Mouse (Mus musculus): Measurements from ENCODE around the gene Trio. TPM values are rescaled to one million over a fixed set of nuclear protein-coding genes. Genes with fewer than 3 reads are reported as not detected.

Gene Trio
- polyA plus RNA-seq, 1 experiment: 154 TPM

GRCm38 (mm10) chr15:27774481-27774880 is 251.2 kb downstream of the Trio start:
- Histone ChIP-seq H3K27ac (ENCODE audit: insufficient read depth, low read length) (no peak overlapping the region), H3K4me1 (ENCODE audit: control insufficient read depth, insufficient read depth, low read length) (peaks cover 23% of the 10 kb centered on the region), H3K4me3 (ENCODE audit: insufficient read depth, low read length) (no peak overlapping the region)
- no peak for TF ChIP-seq CTCF (IDR thresholded peaks at IDR 0.05; ENCODE audit: borderline replicate concordance, insufficient read depth, low read length)
- no peak for TF ChIP-seq POLR2A (IDR thresholded peaks at IDR 0.05; ENCODE audit: low read depth, low read length)

GRCm38 (mm10) chr15:27772125-27772627 is 253.5 kb downstream of the Trio start:
- no peak for TF ChIP-seq POLR2A (IDR thresholded peaks at IDR 0.05; ENCODE audit: low read depth, low read length)
- TF ChIP-seq CTCF (IDR thresholded peaks at IDR 0.05; ENCODE audit: borderline replicate concordance, insufficient read depth, low read length): no peak
- H3K27ac ChIP-seq (ENCODE audit: insufficient read depth, low read length): peak overlapping the region; percentile 68
- no peak overlapping the region for H3K4me3 ChIP-seq (ENCODE audit: insufficient read depth, low read length)
- peaks cover 13% of the 10 kb centered on the region for H3K4me1 ChIP-seq (ENCODE audit: control insufficient read depth, insufficient read depth, low read length)

- TF ChIP-seq POLR2A (IDR thresholded peaks at IDR 0.05; ENCODE audit: low read depth, low read length): no peak
- TF ChIP-seq CTCF (IDR thresholded peaks at IDR 0.05; ENCODE audit: borderline replicate concordance, insufficient read depth, low read length): no peak
- peak overlapping the region; percentile 68 for H3K27ac ChIP-seq (ENCODE audit: insufficient read depth, low read length)
- no peak overlapping the region for H3K4me3 ChIP-seq (ENCODE audit: insufficient read depth, low read length)
- peaks cover 9% of the 10 kb centered on the region for H3K4me1 ChIP-seq (ENCODE audit: control insufficient read depth, insufficient read depth, low read length)
Observed at GRCm38 (mm10) chr15:27771581-27771980, 254.1 kb downstream of the Trio start.

GRCm38 (mm10) chr15:27770513-27771196 is 255.0 kb downstream of the Trio start:
- H3K4me1 ChIP-seq (ENCODE audit: control insufficient read depth, insufficient read depth, low read length): peaks cover 8% of the 10 kb centered on the region
- 0 out of 2 replicates have a peak overlapping the region, but pooled peaks have one; percentile 68 for H3K27ac ChIP-seq (ENCODE audit: insufficient read depth, low read length)
- TF ChIP-seq CTCF (IDR thresholded peaks at IDR 0.05; ENCODE audit: borderline replicate concordance, insufficient read depth, low read length) (no peak), POLR2A (IDR thresholded peaks at IDR 0.05; ENCODE audit: low read depth, low read length) (no peak)
- no peak overlapping the region for H3K4me3 ChIP-seq (ENCODE audit: insufficient read depth, low read length)

- Histone ChIP-seq H3K4me1 (ENCODE audit: control insufficient read depth, insufficient read depth, low read length) (peaks cover 18% of the 10 kb centered on the region), H3K4me3 (ENCODE audit: insufficient read depth, low read length) (no peak overlapping the region), H3K27ac (ENCODE audit: insufficient read depth, low read length) (no peak overlapping the region)
- no peak for TF ChIP-seq CTCF (IDR thresholded peaks at IDR 0.05; ENCODE audit: borderline replicate concordance, insufficient read depth, low read length)
- no peak for TF ChIP-seq POLR2A (IDR thresholded peaks at IDR 0.05; ENCODE audit: low read depth, low read length)
Observed at GRCm38 (mm10) chr15:27761416-27761815, 264.2 kb downstream of the Trio start.

- TF ChIP-seq POLR2A (IDR thresholded peaks at IDR 0.05; ENCODE audit: low read depth, low read length) (no peak), CTCF (IDR thresholded peaks at IDR 0.05; ENCODE audit: borderline replicate concordance, insufficient read depth, low read length) (no peak)
- Histone ChIP-seq H3K27ac (ENCODE audit: insufficient read depth, low read length) (peak overlapping the region; percentile 74), H3K4me1 (ENCODE audit: control insufficient read depth, insufficient read depth, low read length) (peaks cover 18% of the 10 kb centered on the region), H3K4me3 (ENCODE audit: insufficient read depth, low read length) (no peak overlapping the region)
Observed at GRCm38 (mm10) chr15:27760655-27761054, 265.0 kb downstream of the Trio start.

GRCm38 (mm10) chr15:27759890-27760289 is 265.8 kb downstream of the Trio start:
- H3K4me1 ChIP-seq (ENCODE audit: control insufficient read depth, insufficient read depth, low read length): peaks cover 18% of the 10 kb centered on the region
- peak overlapping the region; percentile 74 for H3K27ac ChIP-seq (ENCODE audit: insufficient read depth, low read length)
- no peak for TF ChIP-seq CTCF (IDR thresholded peaks at IDR 0.05; ENCODE audit: borderline replicate concordance, insufficient read depth, low read length)
- no peak for TF ChIP-seq POLR2A (IDR thresholded peaks at IDR 0.05; ENCODE audit: low read depth, low read length)
- no peak overlapping the region for H3K4me3 ChIP-seq (ENCODE audit: insufficient read depth, low read length)

- Histone ChIP-seq H3K27ac (ENCODE audit: insufficient read depth, low read length) (no peak overlapping the region), H3K4me1 (ENCODE audit: control insufficient read depth, insufficient read depth, low read length) (peaks cover 24% of the 10 kb centered on the region), H3K4me3 (ENCODE audit: insufficient read depth, low read length) (no peak overlapping the region)
- no peak for TF ChIP-seq POLR2A (IDR thresholded peaks at IDR 0.05; ENCODE audit: low read depth, low read length)
Observed at GRCm38 (mm10) chr15:27758680-27759079, 267.0 kb downstream of the Trio start.

- peaks cover 22% of the 10 kb centered on the region for H3K4me1 ChIP-seq (ENCODE audit: control insufficient read depth, insufficient read depth, low read length)
- TF ChIP-seq CTCF (IDR thresholded peaks at IDR 0.05; ENCODE audit: borderline replicate concordance, insufficient read depth, low read length) (no peak), POLR2A (IDR thresholded peaks at IDR 0.05; ENCODE audit: low read depth, low read length) (no peak)
Observed at GRCm38 (mm10) chr15:27756426-27756825, 269.2 kb downstream of the Trio start.

GRCm38 (mm10) chr15:27754571-27755260 is 270.9 kb downstream of the Trio start:
- Histone ChIP-seq H3K4me1 (ENCODE audit: control insufficient read depth, insufficient read depth, low read length) (peaks cover 11% of the 10 kb centered on the region), H3K4me3 (ENCODE audit: insufficient read depth, low read length) (no peak overlapping the region), H3K27ac (ENCODE audit: insufficient read depth, low read length) (peak overlapping the region; percentile 35; the same call in 1 of the 2 replicates)
- TF ChIP-seq CTCF (IDR thresholded peaks at IDR 0.05; ENCODE audit: borderline replicate concordance, insufficient read depth, low read length): no peak
- no peak for TF ChIP-seq POLR2A (IDR thresholded peaks at IDR 0.05; ENCODE audit: low read depth, low read length)

More at GRCm38 (mm10) chr15:27756426-27756825, 269.2 kb downstream of the Trio start:
- Histone ChIP-seq H3K4me3 (ENCODE audit: insufficient read depth, low read length) (no peak overlapping the region), H3K27ac (ENCODE audit: insufficient read depth, low read length) (no peak overlapping the region)

Data from embryonic fibroblast, embryonic 13.5 days (primary cell).